Mouse (Mus musculus): ENCODE data around the gene Actn1.

Actn1 gene

DNA sequence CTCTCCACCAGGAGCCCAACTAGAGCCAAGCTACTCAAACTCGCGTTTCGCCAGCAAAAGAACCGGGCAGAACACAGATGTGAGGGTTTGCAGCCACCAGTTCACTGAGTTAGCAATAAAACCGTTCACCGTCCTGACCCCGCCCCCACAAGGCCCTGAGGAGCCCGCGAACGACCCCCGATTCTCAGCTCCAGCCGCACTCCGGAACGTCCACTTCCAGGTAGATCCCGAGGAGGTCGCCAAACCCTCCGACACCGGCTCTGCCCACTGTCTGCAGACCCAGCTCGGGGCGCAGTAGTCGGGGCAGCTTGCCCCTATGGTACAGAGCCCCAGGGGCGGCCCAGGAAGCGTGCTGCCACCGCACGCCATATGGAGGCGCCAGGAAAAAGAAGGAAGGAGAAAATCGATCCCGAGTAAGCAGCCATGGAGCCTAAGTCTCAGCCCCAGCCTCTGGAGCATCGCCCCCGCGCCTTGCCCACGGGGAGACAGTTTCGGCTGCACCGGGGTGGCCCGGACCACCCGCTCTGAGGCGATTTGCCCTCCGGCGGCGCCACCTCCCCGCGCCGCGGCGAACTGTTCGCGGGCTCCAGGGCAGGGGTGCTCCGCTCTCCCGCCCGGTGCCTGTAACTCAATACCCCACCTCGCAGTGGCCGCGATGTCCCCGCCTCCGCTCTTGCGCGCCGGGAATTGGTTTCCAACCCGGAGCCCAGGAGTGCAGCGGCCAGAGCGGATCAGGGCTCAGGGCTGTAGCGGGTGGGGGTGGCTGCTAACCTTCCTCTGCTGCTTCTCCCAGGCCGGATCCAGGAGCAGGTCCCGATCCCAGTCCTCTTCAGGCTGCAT is 735 bp downstream of the Actn1 start:
- ATAC-seq (ENCODE audit: low TSS enrichment) = peak; percentile 46

GRCm38 (mm10) chr12:80258520-80259215 is 1.5 kb downstream of the Actn1 start:
- peak; percentile 2; the same call in 1 of the 2 replicates for ATAC-seq (ENCODE audit: low TSS enrichment)

DNA sequence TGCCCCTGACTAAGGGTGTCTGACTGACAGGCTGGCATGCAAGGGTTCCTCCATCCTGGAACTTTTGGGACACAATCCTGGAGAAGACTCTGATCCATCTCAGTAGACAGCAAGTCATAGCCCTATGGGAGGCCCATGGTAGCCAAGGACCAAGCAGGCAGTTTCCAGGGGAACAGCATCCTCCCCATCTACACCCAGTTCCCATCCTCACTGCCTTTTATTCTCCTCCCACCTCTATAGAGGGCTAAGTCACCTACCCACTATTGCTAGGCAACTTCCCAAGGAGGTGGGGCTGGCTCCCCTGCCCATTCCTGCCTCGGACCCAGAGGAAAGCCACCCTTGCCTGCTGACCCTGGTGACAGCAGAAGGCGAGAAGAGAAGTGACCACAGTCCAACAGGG is 8.2 kb downstream of the Actn1 start:
- ATAC-seq (ENCODE audit: low TSS enrichment) = peak; percentile 71; the same call in 1 of the 2 replicates

DNA sequence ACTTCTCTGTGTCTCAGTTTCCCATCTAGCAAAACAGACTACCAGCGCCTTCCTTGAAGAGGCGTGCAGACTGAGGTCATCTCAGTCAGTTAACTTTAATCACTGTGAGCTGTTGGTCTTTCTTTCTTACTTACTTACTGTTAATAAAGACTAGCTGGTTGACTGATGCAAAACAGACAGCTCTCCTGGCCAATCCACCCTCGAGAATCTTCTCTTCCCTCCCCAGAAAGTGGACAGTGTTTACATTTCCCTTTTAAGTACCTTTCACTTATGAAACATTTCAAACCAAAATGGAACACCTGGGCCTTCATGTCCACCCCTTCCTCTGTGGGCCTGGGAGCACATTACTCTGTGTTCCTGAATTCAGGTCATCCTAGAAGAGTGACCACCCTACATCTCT is 8.6 kb downstream of the Actn1 start:
- ATAC-seq (ENCODE audit: low TSS enrichment) = no peak

DNA sequence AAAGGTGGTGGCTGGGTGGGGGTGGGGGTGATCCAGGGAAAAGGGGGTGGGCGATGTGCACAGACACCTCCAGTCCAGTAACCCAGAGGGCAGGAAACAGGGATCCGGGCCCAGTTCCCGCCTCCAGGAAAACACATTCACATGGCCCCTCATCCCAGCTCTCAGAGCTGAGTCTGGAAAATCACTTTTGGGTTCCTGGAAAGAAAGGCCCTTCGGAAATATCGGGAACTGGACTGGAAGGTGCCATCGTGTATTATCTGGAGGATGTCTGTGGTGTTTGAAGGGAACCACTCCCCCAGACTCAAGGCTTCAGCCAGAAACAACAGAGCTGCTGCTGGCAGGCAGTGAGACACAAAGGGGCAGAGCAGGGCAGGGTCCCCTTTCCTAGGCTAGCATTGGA is 10.6 kb downstream of the Actn1 start:
- no peak for ATAC-seq (ENCODE audit: low TSS enrichment)

DNA sequence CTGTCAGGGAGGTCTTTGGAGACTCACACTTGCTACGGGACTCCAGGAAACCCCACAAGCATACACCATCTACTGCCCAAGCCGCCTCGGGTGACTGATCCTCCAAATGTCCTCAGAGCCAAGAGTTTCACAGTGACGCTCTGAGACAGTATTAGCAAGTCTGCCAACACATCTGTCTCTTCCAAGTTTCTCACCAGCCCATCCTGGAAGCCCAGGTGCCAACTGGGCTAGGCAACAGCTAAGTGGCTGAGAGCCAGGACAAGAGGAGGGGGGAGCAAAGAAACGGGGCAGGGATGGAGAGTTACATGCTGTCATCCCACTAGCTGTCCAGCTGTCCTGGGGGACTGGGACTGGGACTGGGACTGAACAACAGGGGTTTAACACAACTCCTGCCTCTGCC is 13.1 kb downstream of the Actn1 start:
- no peak for ATAC-seq (ENCODE audit: low TSS enrichment)

DNA sequence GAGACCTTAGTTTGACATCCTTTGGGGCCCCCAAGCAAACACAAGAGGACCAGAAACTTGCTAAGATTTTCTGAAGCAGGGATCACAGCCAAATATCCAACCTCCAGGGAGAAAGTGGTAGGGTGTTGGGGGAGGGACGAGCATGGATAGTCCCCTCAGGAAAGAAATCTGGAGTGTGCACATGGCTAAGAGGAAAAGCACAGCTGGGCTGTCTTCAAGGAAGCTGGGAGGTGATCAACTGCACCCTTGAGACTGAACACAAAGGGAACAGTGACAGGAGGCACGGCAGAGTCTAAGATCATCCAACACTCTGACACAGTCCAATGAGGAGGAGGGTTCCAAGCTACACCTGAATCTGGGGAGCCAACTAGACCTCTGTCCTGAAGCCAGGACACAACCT is 13.7 kb downstream of the Actn1 start:
- no peak for ATAC-seq (ENCODE audit: low TSS enrichment)

- no peak for ATAC-seq (ENCODE audit: low TSS enrichment)
These were observed 15.4 kb downstream of the Actn1 start for GRCm38 (mm10) chr12:80244755-80245154.

DNA sequence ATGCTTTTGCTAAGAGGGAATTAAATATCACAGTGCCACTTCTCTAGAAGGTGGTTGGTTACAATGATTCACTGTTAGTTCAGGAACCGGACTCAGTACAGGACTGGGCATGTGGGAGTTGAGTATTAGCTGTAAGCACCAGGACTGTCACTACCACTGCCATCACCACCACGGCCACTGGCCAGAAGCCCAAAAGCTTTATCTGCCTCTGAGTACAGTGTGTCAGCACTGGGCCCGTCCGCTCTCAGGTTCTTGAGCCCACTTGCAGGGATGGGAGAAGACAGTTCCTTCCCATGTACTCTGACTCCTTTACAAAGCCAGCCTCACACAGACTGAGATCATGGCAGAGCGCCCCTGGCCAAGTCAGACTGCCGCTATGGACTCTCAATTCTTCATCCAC is 16.0 kb downstream of the Actn1 start:
- ATAC-seq (ENCODE audit: low TSS enrichment) = no peak

- no peak for ATAC-seq (ENCODE audit: low TSS enrichment)
These were observed 16.8 kb downstream of the Actn1 start for GRCm38 (mm10) chr12:80243335-80243734.

DNA sequence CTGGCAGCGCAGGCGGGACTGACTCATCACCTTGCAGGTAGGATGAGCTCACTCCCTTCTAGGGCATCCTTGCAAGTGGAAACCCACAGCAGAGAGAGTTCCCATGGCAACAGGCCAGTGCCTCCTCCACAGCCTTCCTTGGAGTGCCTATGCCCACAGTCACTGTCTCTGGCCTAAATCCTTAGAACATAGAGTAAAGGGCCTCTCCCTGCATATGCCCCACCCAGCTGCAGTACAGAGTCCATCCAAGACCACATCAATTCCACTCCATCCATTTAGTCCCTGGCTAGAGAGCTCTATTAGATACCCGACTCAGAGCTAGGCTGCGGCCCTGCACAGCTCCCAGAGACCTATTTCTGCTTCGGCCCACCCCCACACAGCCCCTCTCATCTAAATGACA is 20.7 kb downstream of the Actn1 start:
- peak; percentile 92 for ATAC-seq (ENCODE audit: low TSS enrichment)

GRCm38 (mm10) chr12:80238523-80238922 is 21.6 kb downstream of the Actn1 start:
- ATAC-seq (ENCODE audit: low TSS enrichment) = no peak

DNA sequence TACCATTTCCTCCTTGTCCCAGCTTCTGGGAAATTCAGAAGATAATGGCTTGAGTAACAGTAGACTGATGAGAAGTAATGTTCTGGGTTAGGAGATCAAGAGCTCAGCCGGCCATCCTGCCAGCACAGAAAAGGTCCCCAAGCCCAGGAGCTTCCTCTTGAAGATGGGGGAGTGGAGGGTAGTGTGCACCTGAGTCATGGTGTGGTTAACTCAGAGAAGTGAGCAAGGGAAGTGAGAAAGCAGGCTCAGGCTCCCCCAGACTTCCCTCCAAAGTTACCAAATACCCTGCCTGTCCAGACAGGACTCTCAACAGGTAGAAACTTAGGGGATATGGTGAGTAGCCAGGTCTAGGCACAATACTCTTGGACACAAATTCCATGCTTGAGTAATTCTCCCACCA is 24.9 kb downstream of the Actn1 start:
- ATAC-seq (ENCODE audit: low TSS enrichment) = no peak

DNA sequence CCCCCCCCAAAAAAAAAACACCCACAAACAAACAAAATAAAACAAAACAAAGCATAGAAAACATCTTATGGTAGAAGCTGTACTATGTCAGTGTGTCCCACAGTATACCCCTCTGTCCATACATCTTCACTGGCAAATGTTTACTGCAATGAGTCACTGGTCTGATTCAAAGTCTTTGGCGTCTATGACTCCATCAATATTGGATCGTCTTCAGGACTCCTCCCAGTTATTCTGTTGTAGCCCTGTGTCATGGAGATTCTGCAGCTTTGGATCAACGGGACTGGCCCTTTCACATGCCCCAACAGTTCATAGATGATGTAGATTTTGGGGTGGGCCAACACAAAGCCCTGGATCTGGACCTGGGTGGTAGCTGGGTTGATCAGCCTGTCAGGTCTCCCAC is 25.9 kb downstream of the Actn1 start:
- no peak for ATAC-seq (ENCODE audit: low TSS enrichment)

DNA sequence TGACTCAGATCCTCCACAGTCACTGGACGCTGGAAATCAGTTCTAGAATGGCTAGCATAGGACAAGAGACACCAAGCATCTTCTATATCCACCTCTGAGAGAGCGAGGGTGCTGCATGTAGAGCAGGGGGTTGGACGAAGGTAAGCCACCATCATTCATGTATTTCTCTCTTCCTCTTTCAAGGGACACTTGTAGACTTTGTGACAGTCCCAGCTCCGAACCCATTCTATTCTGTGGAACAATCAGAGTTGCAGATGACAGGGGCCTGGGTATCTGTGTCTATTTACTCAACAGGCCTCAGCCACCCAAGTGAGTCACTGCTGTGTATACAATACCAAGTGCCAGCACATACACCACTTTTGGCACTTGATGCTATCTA is 27.3 kb downstream of the Actn1 start:
- ATAC-seq (ENCODE audit: low TSS enrichment) = no peak

DNA sequence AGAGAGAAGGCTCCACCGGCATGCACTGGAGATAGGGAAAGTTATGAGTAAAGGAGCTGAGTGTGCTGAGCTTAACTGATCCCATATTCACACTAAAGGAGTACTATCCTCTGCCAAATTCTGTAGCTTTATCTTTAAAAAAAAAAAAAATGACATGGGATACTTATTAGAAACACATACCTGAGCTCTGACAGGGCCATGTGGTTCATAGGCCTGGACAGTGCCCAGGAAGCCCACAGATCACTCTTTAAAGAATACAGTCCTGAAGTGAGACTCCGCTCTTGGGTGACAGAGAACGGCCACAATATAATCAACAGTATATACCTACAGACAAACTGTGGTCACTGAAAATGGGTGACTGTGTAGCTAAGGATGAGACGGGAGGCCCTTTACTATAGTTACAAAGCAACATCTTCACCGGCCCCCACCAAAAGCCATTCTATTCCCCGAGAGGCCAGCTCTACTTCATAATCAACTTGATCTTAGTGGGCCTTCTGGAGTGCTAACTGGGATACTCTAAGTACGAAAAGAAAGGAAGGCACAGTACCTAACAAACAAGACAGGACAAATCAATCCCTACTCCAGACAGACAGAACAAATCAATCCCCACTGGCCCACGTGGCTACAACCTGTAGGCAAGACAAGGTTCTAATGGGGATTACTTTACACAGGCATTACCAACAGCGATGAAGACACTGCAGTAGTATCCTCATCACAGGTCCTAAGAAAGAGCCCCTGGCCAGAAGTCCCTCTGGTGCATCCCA is 27.9 kb downstream of the Actn1 start:
- no peak for ATAC-seq (ENCODE audit: low TSS enrichment)

DNA sequence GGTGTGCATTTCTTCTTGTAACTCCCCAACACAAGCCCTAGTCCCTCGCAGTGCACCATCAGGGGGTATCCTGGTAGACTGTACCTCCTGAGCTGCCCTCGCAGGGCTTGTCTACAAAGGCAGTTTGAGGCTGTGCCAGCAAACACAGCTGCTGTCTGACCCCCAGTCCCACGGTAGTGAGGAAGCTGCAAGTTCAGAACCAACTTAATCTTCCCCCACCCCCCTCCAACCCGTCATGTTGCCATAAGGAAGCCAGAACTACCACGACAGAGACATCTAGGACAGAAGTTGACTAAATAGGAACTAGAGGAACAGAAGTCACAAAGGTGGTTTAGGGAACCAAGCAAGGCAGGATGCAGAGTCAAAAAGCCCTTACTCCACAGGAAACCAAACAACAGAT is 28.9 kb downstream of the Actn1 start:
- no peak for ATAC-seq (ENCODE audit: low TSS enrichment)

- ATAC-seq (ENCODE audit: low TSS enrichment) = no peak
These were observed 29.3 kb downstream of the Actn1 start for GRCm38 (mm10) chr12:80230854-80231253.

DNA sequence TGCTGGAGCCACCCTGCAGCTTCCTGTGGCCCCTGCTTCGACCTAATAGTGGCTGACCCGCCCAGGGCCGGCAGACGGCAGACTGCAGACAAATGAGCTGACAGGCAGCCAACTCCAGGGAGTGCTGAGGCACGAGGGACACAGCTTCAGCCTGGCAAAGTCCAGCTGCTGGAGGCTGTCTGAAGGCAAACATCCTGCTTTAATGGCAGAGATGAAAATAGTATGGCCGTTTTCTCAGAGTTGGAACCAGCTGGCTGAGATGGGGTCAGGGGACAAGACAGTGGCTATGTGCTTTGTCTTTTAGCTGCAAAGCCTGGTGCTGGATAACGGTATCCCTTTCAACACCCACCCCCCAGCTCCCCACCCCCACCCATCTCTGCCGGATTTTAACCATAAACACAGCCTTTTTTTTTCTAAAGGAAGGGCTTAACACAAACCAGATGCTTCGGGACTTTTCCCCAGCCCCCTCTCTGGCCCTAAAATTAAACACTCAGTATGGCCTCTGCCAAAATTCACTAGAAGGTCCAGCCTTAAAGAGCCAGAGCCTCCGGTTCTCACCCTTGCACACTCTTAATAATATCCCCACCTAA is 30.0 kb downstream of the Actn1 start:
- ATAC-seq (ENCODE audit: low TSS enrichment) = peak; percentile 69

GRCm38 (mm10) chr12:80229010-80229800 is 31.0 kb downstream of the Actn1 start:
- no peak for ATAC-seq (ENCODE audit: low TSS enrichment)

DNA sequence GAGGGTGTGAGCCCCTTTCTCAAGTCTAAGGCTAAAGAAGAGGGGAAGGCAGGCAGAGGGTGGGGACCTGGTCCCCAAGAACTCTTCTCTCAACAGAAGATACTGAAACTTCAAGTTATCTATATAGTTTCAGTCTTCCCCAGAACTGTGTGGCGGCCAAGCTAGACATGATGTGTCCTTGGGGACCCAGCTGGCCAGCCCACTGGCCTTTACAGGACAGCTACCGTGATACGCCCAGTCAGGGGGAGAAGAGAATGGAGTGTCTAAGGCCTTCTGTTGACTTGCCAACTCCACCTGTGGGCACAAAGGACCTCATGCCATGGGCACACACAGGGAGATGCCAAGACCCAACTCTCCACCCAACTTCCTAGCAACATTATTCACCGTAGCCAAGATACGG is 31.8 kb downstream of the Actn1 start:
- ATAC-seq (ENCODE audit: low TSS enrichment) = no peak

Measured in frontal cortex, adult (tissue).